In the genomic region with DNA sequence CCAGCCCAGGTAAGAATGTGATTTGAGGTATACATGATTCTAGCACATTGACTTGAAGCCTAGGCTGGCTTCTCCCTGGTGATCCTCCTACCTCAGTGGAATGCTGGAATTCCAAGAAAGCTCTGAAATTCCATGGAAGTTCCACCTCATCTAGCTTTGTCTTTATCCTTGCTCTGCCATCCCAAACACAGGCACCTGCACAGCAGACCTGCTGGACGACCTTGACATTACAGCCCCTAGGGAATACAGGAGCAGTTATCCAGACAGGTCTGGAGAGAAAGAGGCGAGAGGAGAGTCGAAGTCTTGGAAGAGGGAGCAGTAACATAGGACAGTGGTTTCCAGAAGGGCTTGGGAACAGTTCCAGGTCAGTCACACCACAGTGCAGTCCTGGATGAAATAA, we compare ENCODE assay signal across 30 mouse cellular contexts. TPM values are rescaled to one million over a fixed set of nuclear protein-coding genes. Genes with fewer than 3 reads are reported as not detected.
DNase-seq lines count a peak whose midpoint lies in the region; ATAC-seq and TF ChIP-seq lines count a peak whose summit lies in the region.
"Had no signal": no experiment of that assay in that cellular context is flagged by ENCODE, and none has a peak within 500 bp of the region (broad histone marks: within the 10 kb centered on the region; RNA-seq: fewer than 3 reads in every experiment).

No protein-coding gene starts in this region.

- peaks cover 37% of the 10 kb centered on the region for H3K36me3 ChIP-seq in hindbrain, embryonic 12.5 days
- peaks cover 18% of the 10 kb centered on the region for H3K36me3 ChIP-seq in hindbrain, postnatal 0 days (ENCODE audit: insufficient read depth, low read length)
- H3K36me3 ChIP-seq in E14TG2a.4 (ENCODE audit: insufficient read depth, low read length) (peaks cover 53% of the 10 kb centered on the region), ES-E14 (ENCODE audit: control insufficient read depth, insufficient read depth, low read length, poor library complexity, severe bottlenecking) (peaks cover 18% of the 10 kb centered on the region)

- in situ Hi-C loops in ES-E14 (cut with MboI; ENCODE audit: low sequenced_read_pairs in 2 of 2, unreplicated experiment in 2 of 2): no loop called here

- TF ChIP-seq CTCF in hindbrain, postnatal 0 days (IDR thresholded peaks at IDR 0.05; ENCODE audit: low read depth): no peak
- TF ChIP-seq CTCF in E14TG2a.4 (conservative IDR thresholded peaks at IDR 0.05; ENCODE audit: low read length): peak; percentile 39

- peaks cover 18% of the 10 kb centered on the region for H3K4me1 ChIP-seq in hindbrain, embryonic 12.5 days
- peaks cover 6% of the 10 kb centered on the region; the same call in 1 of the 2 replicates for H3K4me1 ChIP-seq in hindbrain, postnatal 0 days (ENCODE audit: insufficient read depth, low read length)
- H3K4me1 ChIP-seq in E14TG2a.4 (replicated peaks; ENCODE audit: low read depth, low read length) (peaks cover 76% of the 10 kb centered on the region), ES-E14 (ENCODE audit: control insufficient read depth in 2 of 2, insufficient read depth in 2 of 2, low read length in 2 of 2, poor library complexity in 1 of 2) (peaks cover 2 to 14% of the 10 kb centered on the region in 2 experiments; a peak in 3 of 4 replicates)

- WGBS in hindbrain, embryonic 12.5 days: 93% methylated on average over 3 of the region's 3 CpGs
- WGBS in hindbrain, postnatal 0 days: 85% methylated on average over 3 of the region's 3 CpGs

- H3K4me2 ChIP-seq in hindbrain, embryonic 12.5 days (replicated peaks): no peak overlapping the region
- H3K4me2 ChIP-seq in hindbrain, postnatal 0 days (ENCODE audit: low read depth, low read length): no peak overlapping the region
- H3K4me2 ChIP-seq: embryonic facial prominence, embryonic 12.5 days; embryonic facial prominence, embryonic 15.5 days; heart, embryonic 13.5 days had no signal

- no peaks in the 10 kb centered on the region for H3K9me3 ChIP-seq in hindbrain, embryonic 12.5 days (replicated peaks)
- H3K9me3 ChIP-seq in hindbrain, postnatal 0 days (ENCODE audit: low read length): no peaks in the 10 kb centered on the region
- H3K9me3 ChIP-seq in E14TG2a.4 (ENCODE audit: low read length) (no peaks in the 10 kb centered on the region), ES-E14 (ENCODE audit: control insufficient read depth, insufficient read depth, low read depth, low read length) (no peaks in the 10 kb centered on the region)
- H3K9me3 ChIP-seq: embryonic facial prominence, embryonic 15.5 days; heart, embryonic 10.5 days; heart, embryonic 13.5 days had no signal

- H3K4me3 ChIP-seq in hindbrain, embryonic 12.5 days: no peak overlapping the region
- no peak overlapping the region for H3K4me3 ChIP-seq in hindbrain, postnatal 0 days (ENCODE audit: low read length)
- peak overlapping the region; percentile 51 for H3K4me3 ChIP-seq in E14TG2a.4 (replicated peaks; ENCODE audit: low read length)
- H3K4me3 ChIP-seq in ES-E14 (ENCODE audit: insufficient read depth in 1 of 2, low read depth in 1 of 2, low read length in 2 of 2, poor library complexity in 1 of 2, severe bottlenecking in 1 of 2): no peak overlapping the region
- H3K4me3 ChIP-seq: embryonic facial prominence, embryonic 12.5 days; embryonic facial prominence, embryonic 15.5 days; gastrocnemius, adult 2 months; heart, embryonic 10.5 days; heart, embryonic 13.5 days had no signal

- H3K9ac ChIP-seq in hindbrain, embryonic 12.5 days: 0 out of 2 replicates have a peak overlapping the region, but pooled peaks have one; percentile 3
- H3K9ac ChIP-seq in hindbrain, postnatal 0 days (replicated peaks; ENCODE audit: low read length): no peak overlapping the region
- no peak overlapping the region; the same call in 1 of the 2 replicates for H3K9ac ChIP-seq in ES-E14 (ENCODE audit: insufficient read depth, low read depth, low read length, poor library complexity, severe bottlenecking)
- H3K9ac ChIP-seq: embryonic facial prominence, embryonic 12.5 days; embryonic facial prominence, embryonic 15.5 days; forebrain, postnatal 0 days; heart, embryonic 13.5 days had no signal

- DNase-seq in hindbrain, postnatal 0 days (ENCODE audit: low spot score): no peak
- no peak for DNase-seq in ES-E14 (ENCODE audit: low read depth, low spot score)
- no peak for DNase-seq in heart, adult 11 months
- no peak for DNase-seq in heart, adult 9 months (ENCODE audit: low spot score in 2 of 2)
- DNase-seq: adrenal gland, postnatal 10 days; adrenal gland, postnatal 36 days; cerebellum, adult 11 months; cerebellum, adult 2 months; cerebellum, adult 9-11 months; cerebellum, postnatal 25 days; forebrain, postnatal 0 days; gastrocnemius, adult 2 months; gastrocnemius, postnatal 14 days; heart, adult 18-20 months; heart, postnatal 14 days; heart, postnatal 4 days; kidney, adult 2 months had no signal

- H3K27ac ChIP-seq in hindbrain, embryonic 12.5 days: no peak overlapping the region
- H3K27ac ChIP-seq in hindbrain, postnatal 0 days: no peak overlapping the region
- peak overlapping the region; percentile 32; the same call in 1 of the 2 replicates for H3K27ac ChIP-seq in ES-E14 (ENCODE audit: insufficient read depth, low read depth, low read length, poor library complexity, severe bottlenecking)
- H3K27ac ChIP-seq: embryonic facial prominence, embryonic 12.5 days; embryonic facial prominence, embryonic 15.5 days; gastrocnemius, adult 2 months; heart, embryonic 10.5 days; heart, embryonic 13.5 days had no signal

- peaks cover 2% of the 10 kb centered on the region; the same call in 1 of the 2 replicates for H3K27me3 ChIP-seq in hindbrain, embryonic 12.5 days
- H3K27me3 ChIP-seq in hindbrain, postnatal 0 days (ENCODE audit: insufficient read depth, low read length): no peaks in the 10 kb centered on the region
- no peaks in the 10 kb centered on the region for H3K27me3 ChIP-seq in E14TG2a.4 (ENCODE audit: insufficient read depth, low read length)
- H3K27me3 ChIP-seq: embryonic facial prominence, embryonic 15.5 days; Patski had no signal

- ATAC-seq in hindbrain, embryonic 12.5 days (ENCODE audit: low FRiP score): no peak
- no peak for ATAC-seq in hindbrain, postnatal 0 days
- ATAC-seq: activated CD4-positive, CD25-positive, alpha-beta regulatory T cell, adult 4 months; forebrain, embryonic 14.5 days; forebrain, postnatal 0 days; hindbrain, embryonic 16.5 days; inflammation-experienced regulatory T-cells, adult 6 months; intestine, embryonic 16.5 days; Patski had no signal

TF ChIP-seq in ES-E14, 5 proteins besides CTCF, POLR2A, EP300 and RAD21:
- TF ChIP-seq HCFC1 (IDR thresholded peaks at IDR 0.05; ENCODE audit: borderline replicate concordance, insufficient read depth, low read length): no peak
- TF ChIP-seq ZC3H11A (IDR thresholded peaks at IDR 0.05; ENCODE audit: borderline replicate concordance, low read depth, low read length): no peak
- no peak for TF ChIP-seq MAFK (IDR thresholded peaks at IDR 0.05; ENCODE audit: insufficient read depth, low read depth, low read length)
- TF ChIP-seq ZNF384 (IDR thresholded peaks at IDR 0.05; ENCODE audit: low read depth, low read length): no peak
- TF ChIP-seq CHD2 (IDR thresholded peaks at IDR 0.05; ENCODE audit: low read depth, low read length): no peak

RNA-seq across cellular contexts. Expression of a gene that starts 6.8 kb away (rescaled TPM):
- 41.7 and 43.8 TPM in 2 replicates for polyA plus RNA-seq in hindbrain, embryonic 12.5 days (2016; fragmentation: Nextera tagmentation; extraction: Ambion mirVana)
- 125 and 128 TPM in 2 replicates for total RNA-seq in hindbrain, postnatal 0 days (2014; rRNA removed)
- polyA plus RNA-seq in hindbrain, postnatal 0 days (2015; fragmentation: Nextera tagmentation; extraction: Ambion mirVana): 27.0 and 27.7 TPM in 2 replicates
- 25.3 and 37.7 TPM in 2 replicates for total RNA-seq in ES-E14 (2012; rRNA removed)

RNA-seq across cellular contexts. Expression of a gene that starts 7.4 kb away (rescaled TPM):
- polyA plus RNA-seq in hindbrain, embryonic 12.5 days (2016; fragmentation: Nextera tagmentation; extraction: Ambion mirVana): 0.30 TPM in 1 of 2 replicates, not detected in the other
- 0.25 TPM in 1 of 2 replicates, not detected in the other for total RNA-seq in hindbrain, postnatal 0 days (2014; rRNA removed)
- polyA plus RNA-seq in hindbrain, postnatal 0 days (2015; fragmentation: Nextera tagmentation; extraction: Ambion mirVana): not detected in 2 replicates
- 32.2 and 35.3 TPM in 2 replicates for total RNA-seq in ES-E14 (2012; rRNA removed)

RNA-seq across cellular contexts. Expression of a gene that starts 7.7 kb away (rescaled TPM):
- 121 and 145 TPM in 2 replicates for polyA plus RNA-seq in hindbrain, embryonic 12.5 days (2016; fragmentation: Nextera tagmentation; extraction: Ambion mirVana)
- 60.0 and 61.7 TPM in 2 replicates for total RNA-seq in hindbrain, postnatal 0 days (2014; rRNA removed)
- polyA plus RNA-seq in hindbrain, postnatal 0 days (2015; fragmentation: Nextera tagmentation; extraction: Ambion mirVana): 153 and 162 TPM in 2 replicates
- total RNA-seq in ES-E14 (2012; rRNA removed): 42.1 and 54.2 TPM in 2 replicates

RNA-seq across cellular contexts. Expression of a gene that starts 34.6 kb away (rescaled TPM):
- polyA plus RNA-seq in hindbrain, embryonic 12.5 days (2016; fragmentation: Nextera tagmentation; extraction: Ambion mirVana): 70.1 and 73.6 TPM in 2 replicates
- 67.0 and 90.9 TPM in 2 replicates for total RNA-seq in hindbrain, postnatal 0 days (2014; rRNA removed)
- polyA plus RNA-seq in hindbrain, postnatal 0 days (2015; fragmentation: Nextera tagmentation; extraction: Ambion mirVana): 70.3 and 77.5 TPM in 2 replicates
- 52.7 and 83.4 TPM in 2 replicates for total RNA-seq in ES-E14 (2012; rRNA removed)

RNA-seq across cellular contexts. Expression of a gene that starts 52.0 kb away (rescaled TPM):
- 0.23 TPM in 1 of 2 replicates, not detected in the other for polyA plus RNA-seq in hindbrain, embryonic 12.5 days (2016; fragmentation: Nextera tagmentation; extraction: Ambion mirVana)
- total RNA-seq in hindbrain, postnatal 0 days (2014; rRNA removed): 1.9 and 4.4 TPM in 2 replicates
- 1.3 TPM in 2 replicates for polyA plus RNA-seq in hindbrain, postnatal 0 days (2015; fragmentation: Nextera tagmentation; extraction: Ambion mirVana)
- total RNA-seq in ES-E14 (2012; rRNA removed): 0.54 and 0.79 TPM in 2 replicates
- total RNA-seq: gastrocnemius, adult 2 months; gastrocnemius, postnatal 14 days; heart, postnatal 14 days; heart, postnatal 4 days had no signal
- polyA plus RNA-seq: activated CD4-positive, CD25-positive, alpha-beta regulatory T cell, adult 4 months; heart, embryonic 13.5 days; heart, embryonic 16.5 days; inflammation-experienced regulatory T-cells, adult 6 months had no signal

Comparison
In these comparisons a context has a peak if more than half of its experiments do, and no peak if none do; other contexts are left out.
1. RNA of a gene that starts 7.4 kb away (total RNA-seq): 32.2 to 35.3 TPM in ES-E14; 0.25 TPM in hindbrain, postnatal 0 days; every median in the first group is over 10 times any median in the second.